8 mouse cellular contexts compared by ENCODE assay signal in the genomic region with DNA sequence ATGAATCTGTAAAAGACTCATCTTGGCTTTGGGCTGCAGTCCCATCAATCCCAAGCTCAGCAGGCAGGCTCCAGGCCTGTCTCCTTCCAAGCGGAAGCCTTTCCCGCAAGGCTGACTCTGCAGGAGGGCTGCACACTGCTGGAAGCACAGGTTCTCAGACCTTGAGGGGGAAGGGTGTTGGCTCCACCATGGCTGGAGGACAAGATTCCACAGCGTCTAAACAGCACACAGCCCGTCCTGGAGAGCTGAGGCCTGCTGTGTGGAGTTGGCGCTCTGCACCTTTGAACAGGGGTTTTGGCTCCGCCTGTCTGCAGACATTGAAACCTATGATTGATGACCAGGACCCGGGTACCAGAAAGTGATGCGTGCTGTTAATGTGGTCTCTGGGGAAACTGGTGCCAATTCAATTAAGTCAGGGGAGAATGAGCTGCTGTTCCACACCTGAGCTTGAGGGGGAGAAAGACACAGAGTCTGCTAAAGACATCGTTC.
A peak's percentile ranks its signal among the peaks of the same experiment; 100 is the strongest.
DNase-seq lines count a peak whose midpoint lies in the region; ATAC-seq and TF ChIP-seq lines count a peak whose summit lies in the region.
"Had no signal": no experiment of that assay in that cellular context is flagged by ENCODE, and none has a peak within 500 bp of the region (broad histone marks: within the 10 kb centered on the region; RNA-seq: fewer than 3 reads in every experiment).

No protein-coding gene starts in this region.

- H3K4me1 ChIP-seq in lung, embryonic 14.5 days (ENCODE audit: insufficient read depth): no peaks in the 10 kb centered on the region
- no peaks in the 10 kb centered on the region for H3K4me1 ChIP-seq in lung, adult 2 months (ENCODE audit: control insufficient read depth, insufficient read depth, low read length)
- H3K4me1 ChIP-seq in embryonic facial prominence, embryonic 15.5 days: peaks cover 5% of the 10 kb centered on the region
- H3K4me1 ChIP-seq in limb, embryonic 11.5 days (ENCODE audit: control insufficient read depth, insufficient read depth, low read length): peaks cover 6% of the 10 kb centered on the region
- no peaks in the 10 kb centered on the region; the same call in 1 of the 2 replicates for H3K4me1 ChIP-seq in stomach, embryonic 16.5 days (ENCODE audit: control insufficient read depth, insufficient read depth, low read length)

- 11% methylated on average over 9 of the region's 9 CpGs for WGBS in lung, embryonic 14.5 days
- WGBS in lung, adult 2 months: 21% methylated on average over 9 of the region's 9 CpGs
- WGBS in embryonic facial prominence, embryonic 15.5 days: 15% methylated on average over 9 of the region's 9 CpGs
- 5% methylated on average over 9 of the region's 9 CpGs for WGBS in limb, embryonic 11.5 days
- WGBS in stomach, embryonic 16.5 days: 20% methylated on average over 9 of the region's 9 CpGs

- no peaks in the 10 kb centered on the region for H3K9me3 ChIP-seq in lung, embryonic 14.5 days (ENCODE audit: low read depth, low read length)
- H3K9me3 ChIP-seq in embryonic facial prominence, embryonic 15.5 days (replicated peaks): no peaks in the 10 kb centered on the region
- no peaks in the 10 kb centered on the region for H3K9me3 ChIP-seq in limb, embryonic 11.5 days (ENCODE audit: control insufficient read depth, low read length)
- H3K9me3 ChIP-seq in stomach, embryonic 16.5 days (replicated peaks; ENCODE audit: control insufficient read depth, low read length): no peaks in the 10 kb centered on the region

- H3K4me3 ChIP-seq in lung, embryonic 14.5 days (ENCODE audit: low read depth, low read length): no peak overlapping the region
- no peak overlapping the region for H3K4me3 ChIP-seq in lung, adult 2 months (replicated peaks; ENCODE audit: extremely low read depth, low read depth, low read length)
- no peak overlapping the region for H3K4me3 ChIP-seq in embryonic facial prominence, embryonic 15.5 days (replicated peaks)
- no peak overlapping the region for H3K4me3 ChIP-seq in limb, embryonic 11.5 days (ENCODE audit: low read depth, low read length)
- H3K4me3 ChIP-seq in stomach, embryonic 16.5 days (replicated peaks; ENCODE audit: low read length): no peak overlapping the region

- H3K4me2 ChIP-seq in lung, embryonic 14.5 days: no peak overlapping the region
- no peak overlapping the region for H3K4me2 ChIP-seq in embryonic facial prominence, embryonic 15.5 days (replicated peaks)
- no peak overlapping the region for H3K4me2 ChIP-seq in limb, embryonic 11.5 days (ENCODE audit: low read depth, severe bottlenecking)
- no peak overlapping the region for H3K4me2 ChIP-seq in stomach, embryonic 16.5 days (ENCODE audit: low read depth, low read length)

- no peak overlapping the region for H3K27ac ChIP-seq in lung, embryonic 14.5 days (ENCODE audit: low read depth)
- H3K27ac ChIP-seq in embryonic facial prominence, embryonic 15.5 days (replicated peaks): no peak overlapping the region
- H3K27ac ChIP-seq in limb, embryonic 11.5 days (replicated peaks; ENCODE audit: low read depth, low read length): no peak overlapping the region
- no peak overlapping the region for H3K27ac ChIP-seq in stomach, embryonic 16.5 days (ENCODE audit: low read length)

- TF ChIP-seq CTCF in lung, embryonic 14.5 days (IDR thresholded peaks at IDR 0.05; ENCODE audit: low read depth): peak; percentile 22; the same call in 1 of the 2 replicates
- no peak for TF ChIP-seq CTCF in lung, adult 2 months (IDR thresholded peaks at IDR 0.05; ENCODE audit: insufficient read depth, low read length)

- DNase-seq in lung, embryonic 14.5 days: peak; percentile 15
- no peak for DNase-seq in lung, adult 2 months
- peak; percentile 47 for DNase-seq in limb, embryonic 11.5 days (ENCODE audit: low spot score)
- DNase-seq in spleen, postnatal 36 days (ENCODE audit: low spot score in 2 of 2): no peak
- no peak for DNase-seq in heart, adult 18-20 months

- no peaks in the 10 kb centered on the region for H3K36me3 ChIP-seq in lung, embryonic 14.5 days (ENCODE audit: insufficient read depth)
- H3K36me3 ChIP-seq in embryonic facial prominence, embryonic 15.5 days: no peaks in the 10 kb centered on the region
- no peaks in the 10 kb centered on the region for H3K36me3 ChIP-seq in limb, embryonic 11.5 days (ENCODE audit: control insufficient read depth, insufficient read depth, low read length)
- no peaks in the 10 kb centered on the region for H3K36me3 ChIP-seq in stomach, embryonic 16.5 days (ENCODE audit: control insufficient read depth, insufficient read depth, low read length)

- no peak overlapping the region for H3K9ac ChIP-seq in lung, embryonic 14.5 days
- H3K9ac ChIP-seq in embryonic facial prominence, embryonic 15.5 days: no peak overlapping the region
- H3K9ac ChIP-seq in limb, embryonic 11.5 days (ENCODE audit: low read length): no peak overlapping the region
- no peak overlapping the region for H3K9ac ChIP-seq in stomach, embryonic 16.5 days (ENCODE audit: low read length)

- H3K27me3 ChIP-seq in lung, embryonic 14.5 days (ENCODE audit: insufficient read depth, low read length): no peaks in the 10 kb centered on the region
- no peaks in the 10 kb centered on the region for H3K27me3 ChIP-seq in embryonic facial prominence, embryonic 15.5 days
- no peaks in the 10 kb centered on the region for H3K27me3 ChIP-seq in limb, embryonic 11.5 days (ENCODE audit: control insufficient read depth, insufficient read depth, low read length)
- no peaks in the 10 kb centered on the region for H3K27me3 ChIP-seq in stomach, embryonic 16.5 days (ENCODE audit: control insufficient read depth, insufficient read depth, low read length)

- TF ChIP-seq POLR2A in lung, adult 2 months (IDR thresholded peaks at IDR 0.05; ENCODE audit: borderline replicate concordance, extremely low read depth, low read depth, low read length): no peak

- ATAC-seq in lung, embryonic 14.5 days (ENCODE audit: insufficient read depth): peak; percentile 68; the same call in 1 of the 2 replicates
- ATAC-seq in embryonic facial prominence, embryonic 15.5 days (ENCODE audit: insufficient number of reproducible peaks, low FRiP score, low TSS enrichment, low read depth): peak; percentile 65
- ATAC-seq in limb, embryonic 11.5 days (ENCODE audit: insufficient number of reproducible peaks, low FRiP score, low TSS enrichment, low read depth): peak; percentile 78
- peak; percentile 77 for ATAC-seq in stomach, embryonic 16.5 days (ENCODE audit: insufficient read depth, low FRiP score)
- ATAC-seq: activated CD4-positive, CD25-positive, alpha-beta regulatory T cell, adult 4 months had no signal

Comparison
In these comparisons a context has a peak if more than half of its experiments do, and no peak if none do; other contexts are left out.
1. DNase-seq: peak in lung, embryonic 14.5 days (single experiment) and limb, embryonic 11.5 days (single experiment); none in lung, adult 2 months (single experiment), spleen, postnatal 36 days (0 of 2) and heart, adult 18-20 months (0 of 2).
2. Peak in every context shown above with its lines, with median percentiles within 50 percentile points of each other: ATAC-seq.